Mouse (Mus musculus) hindbrain, embryonic 14.5 days (tissue): ENCODE measurements around the gene Ubl3. TPM values are rescaled to one million over a fixed set of nuclear protein-coding genes. Genes with fewer than 3 reads are reported as not detected.

Experiments
- ATAC-seq: fragments of 200-750 bp; cut with Nextera tagmentation; 2 replicates; pipeline ENCODE4 v1.8.0; 2017; ENCODE audit warnings: moderate number of reproducible peaks, mild to moderate bottlenecking, moderate TSS enrichment, moderate library complexity; ENCODE audit not compliant: low FRiP score
- DNase-seq: peaks from one replicate; pipeline ENCODE4 v3.0.0-alpha.2; 2015; ENCODE audit warnings: low spot score
- H3K27ac ChIP-seq: fragments of 300-500 bp; sonication (generic); 2 replicates; pipeline ENCODE4 v1.5.1; 2014; ENCODE audit warnings: mild to moderate bottlenecking, moderate library complexity
- H3K27me3 ChIP-seq: fragments of 300-500 bp; sonication (generic); 2 replicates; pipeline ENCODE4 v1.6.1; 2014; ENCODE audit warnings: mild to moderate bottlenecking, low read length, mixed read lengths; ENCODE audit not compliant: control insufficient read depth, insufficient read depth
- H3K36me3 ChIP-seq: fragments of 300-500 bp; sonication (generic); replicated peaks from 2 replicates; pipeline ENCODE4 v1.6.1; 2014; ENCODE audit not compliant: control insufficient read depth, insufficient read depth
- H3K4me1 ChIP-seq: fragments of 300-500 bp; sonication (generic); replicated peaks from 2 replicates; pipeline ENCODE4 v1.6.1; 2014; ENCODE audit warnings: antibody characterized with exemption, low read length, mixed read lengths; ENCODE audit not compliant: control insufficient read depth, insufficient read depth
- H3K4me2 ChIP-seq: fragments of 300-500 bp; sonication (generic); replicated peaks from 2 replicates; pipeline ENCODE4 v1.6.1; 2014; ENCODE audit warnings: mild to moderate bottlenecking, moderate library complexity
- H3K4me3 ChIP-seq: fragments of 300-500 bp; sonication (generic); replicated peaks from 2 replicates; pipeline ENCODE4 v1.5.1; 2014; ENCODE audit warnings: mild to moderate bottlenecking, low read length
- H3K9ac ChIP-seq: fragments of 300-500 bp; sonication (generic); 2 replicates; pipeline ENCODE4 v1.6.1; 2014
- H3K9me3 ChIP-seq: fragments of 300-500 bp; sonication (generic); 2 replicates; pipeline ENCODE4 v1.6.1; 2016; ENCODE audit warnings: low read length; ENCODE audit not compliant: control insufficient read depth
- WGBS: fragments of 180-500 bp; shearing (Covaris S2); extraction: QIAGEN DNeasy Blood & Tissue Kit; methylation state at CpG from one replicate; pipeline ENCODE4 v1.1.7; 2014; 5-methylcytosine and 5-hydroxymethylcytosine counted together
- polyA plus RNA-seq: library from polyadenylated mRNA; unstranded; fragments of >200 nt; fragmentation: Nextera tagmentation; extraction: Ambion mirVana; gene quantifications from 2 replicates; pipeline ENCODE4 v1.2.1, GENCODE M21; 2014

Gene Ubl3
- polyA plus RNA-seq, 1 experiment from 2014 or later: 102 TPM

- WGBS: 68% methylated on average over 5 of the region's 5 CpGs
- ATAC-seq (no peak), DNase-seq (no peak)
- Histone ChIP-seq H3K27ac (no peak overlapping the region), H3K27me3 (no peaks in the 10 kb centered on the region), H3K4me3 (no peak overlapping the region), H3K4me1 (peaks cover 47% of the 10 kb centered on the region), H3K9ac (no peak overlapping the region), H3K4me2 (no peak overlapping the region), H3K9me3 (no peaks in the 10 kb centered on the region), H3K36me3 (no peaks in the 10 kb centered on the region)
Observed at GRCm38 (mm10) chr5:148523202-148523971, 29.2 kb downstream of the Ubl3 start.

GRCm38 (mm10) chr5:148522378-148522777 lies 30.2 kb downstream of the Ubl3 start:
- Histone ChIP-seq H3K9me3 (no peaks in the 10 kb centered on the region), H3K9ac (no peak overlapping the region), H3K4me3 (no peak overlapping the region), H3K4me2 (no peak overlapping the region), H3K36me3 (no peaks in the 10 kb centered on the region), H3K27ac (no peak overlapping the region), H3K27me3 (no peaks in the 10 kb centered on the region), H3K4me1 (peaks cover 43% of the 10 kb centered on the region)
- 88% methylated on average over 3 of the region's 3 CpGs for WGBS
- DNase-seq (no peak), ATAC-seq (no peak)

- ATAC-seq (no peak), DNase-seq (no peak)
- H3K9me3 ChIP-seq: no peaks in the 10 kb centered on the region
- H3K9ac ChIP-seq: no peak overlapping the region
- no peak overlapping the region for H3K4me2 ChIP-seq
- H3K27me3 ChIP-seq: no peaks in the 10 kb centered on the region
- no peak overlapping the region for H3K27ac ChIP-seq
- H3K4me3 ChIP-seq: no peak overlapping the region
- WGBS: 80% methylated on average over 4 of the region's 4 CpGs
- no peaks in the 10 kb centered on the region for H3K36me3 ChIP-seq
- H3K4me1 ChIP-seq: peaks cover 17% of the 10 kb centered on the region
Observed at GRCm38 (mm10) chr5:148517445-148517844, 35.1 kb downstream of the Ubl3 start.

GRCm38 (mm10) chr5:148512042-148512640 lies 40.4 kb downstream of the Ubl3 start:
- Histone ChIP-seq H3K9me3 (no peaks in the 10 kb centered on the region), H3K4me1 (0 out of 2 replicates have a peak, but pooled peaks cover 3% of the 10 kb centered on the region), H3K4me3 (no peak overlapping the region), H3K9ac (no peak overlapping the region), H3K27me3 (no peaks in the 10 kb centered on the region), H3K36me3 (peaks cover 38% of the 10 kb centered on the region), H3K4me2 (no peak overlapping the region), H3K27ac (no peak overlapping the region)
- 82% methylated on average over 5 of the region's 5 CpGs for WGBS
- ATAC-seq: no peak
- no peak for DNase-seq

- ATAC-seq (no peak), DNase-seq (no peak)
- H3K27ac ChIP-seq: no peak overlapping the region
- no peaks in the 10 kb centered on the region for H3K4me1 ChIP-seq
- H3K36me3 ChIP-seq: peaks cover 55% of the 10 kb centered on the region
- 73% methylated on average over 2 of the region's 2 CpGs for WGBS
- no peak overlapping the region for H3K4me2 ChIP-seq
- H3K4me3 ChIP-seq: no peak overlapping the region
- no peak overlapping the region for H3K9ac ChIP-seq
- no peaks in the 10 kb centered on the region for H3K9me3 ChIP-seq
- no peaks in the 10 kb centered on the region for H3K27me3 ChIP-seq
Observed at GRCm38 (mm10) chr5:148510265-148510664, 42.3 kb downstream of the Ubl3 start.

GRCm38 (mm10) chr5:148509731-148510130 lies 42.9 kb downstream of the Ubl3 start:
- Histone ChIP-seq H3K27me3 (no peaks in the 10 kb centered on the region), H3K4me1 (no peaks in the 10 kb centered on the region), H3K4me2 (no peak overlapping the region), H3K36me3 (peaks cover 57% of the 10 kb centered on the region), H3K9me3 (no peaks in the 10 kb centered on the region), H3K27ac (no peak overlapping the region), H3K4me3 (no peak overlapping the region), H3K9ac (no peak overlapping the region)
- ATAC-seq: no peak
- 79% methylated on average over 7 of the region's 7 CpGs for WGBS
- DNase-seq: no peak

GRCm38 (mm10) chr5:148508901-148509604 lies 43.5 kb downstream of the Ubl3 start:
- DNase-seq (no peak), ATAC-seq (no peak)
- no peaks in the 10 kb centered on the region for H3K27me3 ChIP-seq
- no peaks in the 10 kb centered on the region for H3K4me1 ChIP-seq
- no peak overlapping the region for H3K9ac ChIP-seq
- WGBS: 79% methylated on average over 11 of the region's 11 CpGs
- peaks cover 57% of the 10 kb centered on the region for H3K36me3 ChIP-seq
- H3K4me2 ChIP-seq: no peak overlapping the region
- H3K4me3 ChIP-seq: no peak overlapping the region
- H3K27ac ChIP-seq: no peak overlapping the region
- no peaks in the 10 kb centered on the region for H3K9me3 ChIP-seq

GRCm38 (mm10) chr5:148505381-148505780 lies 47.2 kb downstream of the Ubl3 start:
- WGBS: 93% methylated on average over 17 of the region's 17 CpGs
- no peak overlapping the region for H3K9ac ChIP-seq
- H3K27me3 ChIP-seq: no peaks in the 10 kb centered on the region
- H3K4me1 ChIP-seq: no peaks in the 10 kb centered on the region
- peaks cover 46% of the 10 kb centered on the region for H3K36me3 ChIP-seq
- no peaks in the 10 kb centered on the region for H3K9me3 ChIP-seq
- no peak overlapping the region for H3K27ac ChIP-seq
- H3K4me2 ChIP-seq: no peak overlapping the region
- DNase-seq: no peak
- no peak for ATAC-seq
- no peak overlapping the region for H3K4me3 ChIP-seq

GRCm38 (mm10) chr5:148502237-148502636 lies 50.4 kb downstream of the Ubl3 start:
- no peaks in the 10 kb centered on the region for H3K27me3 ChIP-seq
- 96% methylated on average over 6 of the region's 6 CpGs for WGBS
- no peak for ATAC-seq
- no peak for DNase-seq
- no peak overlapping the region for H3K4me3 ChIP-seq
- H3K9me3 ChIP-seq: 0 out of 2 replicates have a peak, but pooled peaks cover 7% of the 10 kb centered on the region
- H3K4me2 ChIP-seq: no peak overlapping the region
- H3K4me1 ChIP-seq: no peaks in the 10 kb centered on the region
- no peak overlapping the region for H3K27ac ChIP-seq
- H3K36me3 ChIP-seq: peaks cover 20% of the 10 kb centered on the region
- no peak overlapping the region for H3K9ac ChIP-seq
